Mouse (Mus musculus) stomach, embryonic 14.5 days (tissue): ENCODE measurements around the gene Ccdc141. TPM values are rescaled to one million over a fixed set of nuclear protein-coding genes. Genes with fewer than 3 reads are reported as not detected.

Source experiments
- ATAC-seq: fragments of 200-750 bp; cut with Nextera tagmentation; 2 replicates; pipeline ENCODE4 v1.8.0; 2017; ENCODE audit warnings: low read depth, moderate TSS enrichment; ENCODE audit not compliant: insufficient number of reproducible peaks, insufficient read depth, low FRiP score
- H3K27ac ChIP-seq: fragments of 300-500 bp; sonication (generic); 2 replicates; pipeline ENCODE4 v1.5.1; 2014; ENCODE audit warnings: mild to moderate bottlenecking, low read length, moderate library complexity, mixed read lengths
- H3K27me3 ChIP-seq: fragments of 300-500 bp; sonication (generic); 2 replicates; pipeline ENCODE4 v1.6.1; 2014; ENCODE audit warnings: low read length, control low read depth, mixed read lengths; ENCODE audit not compliant: control insufficient read depth, insufficient read depth
- H3K36me3 ChIP-seq: fragments of 300-500 bp; sonication (generic); 2 replicates; pipeline ENCODE4 v1.6.1; 2014; ENCODE audit warnings: mild to moderate bottlenecking, control low read depth, low read length, moderate library complexity, mixed read lengths; ENCODE audit not compliant: control insufficient read depth, insufficient read depth
- H3K4me1 ChIP-seq: fragments of 300-500 bp; sonication (generic); 2 replicates; pipeline ENCODE4 v1.6.1; 2014; ENCODE audit warnings: low read length, control low read depth, mixed read lengths; ENCODE audit not compliant: control insufficient read depth, insufficient read depth
- H3K4me2 ChIP-seq: fragments of 300-500 bp; sonication (generic); replicated peaks from 2 replicates; pipeline ENCODE4 v1.6.1; 2014; ENCODE audit warnings: low read depth, low read length, control low read depth
- H3K4me3 ChIP-seq: fragments of 300-500 bp; sonication (generic); 2 replicates; pipeline ENCODE4 v1.5.1; 2014; ENCODE audit warnings: low read depth, low read length, control low read depth
- H3K9ac ChIP-seq: fragments of 300-500 bp; sonication (generic); replicated peaks from 2 replicates; pipeline ENCODE4 v1.6.1; 2014; ENCODE audit warnings: low read depth, mild to moderate bottlenecking, control low read depth, low read length, moderate library complexity, mixed read lengths
- H3K9me3 ChIP-seq: fragments of 300-500 bp; sonication (generic); 2 replicates; pipeline ENCODE4 v1.6.1; 2016; ENCODE audit warnings: low read depth, low read length, control low read depth; ENCODE audit not compliant: control insufficient read depth
- WGBS: fragments of 180-500 bp; shearing (Covaris S2); extraction: QIAGEN DNeasy Blood & Tissue Kit; methylation state at CpG from one replicate; pipeline ENCODE4 v1.1.7; 2014; 5-methylcytosine and 5-hydroxymethylcytosine counted together
- polyA plus RNA-seq: library from polyadenylated mRNA; unstranded; fragments of >200 nt; fragmentation: Nextera tagmentation; extraction: Ambion mirVana; gene quantifications from 2 replicates; pipeline ENCODE4 v1.2.1, GENCODE M21; 2014

Ccdc141 gene
- polyA plus RNA-seq, 1 experiment from 2014 or later, result 11.2 TPM

DNA sequence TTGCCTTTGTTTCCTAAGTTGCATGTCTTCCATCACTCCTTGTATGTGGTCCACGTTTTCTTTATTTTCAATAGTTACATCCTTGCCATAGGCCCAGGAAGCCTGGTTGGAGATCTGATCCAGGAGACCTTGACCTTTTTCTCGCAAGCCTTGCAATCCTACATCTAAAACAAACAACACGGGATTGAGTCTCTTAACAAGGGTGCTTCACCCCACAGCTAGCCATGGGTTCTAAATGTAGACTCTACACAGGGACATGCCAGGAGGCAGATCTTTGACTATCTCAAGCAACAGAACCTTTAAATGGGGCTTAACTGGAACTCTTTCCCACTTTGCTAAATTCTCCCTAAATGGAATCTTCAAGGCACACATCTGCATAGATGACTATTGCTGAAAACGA lies 26.4 kb upstream of the Ccdc141 start:
- H3K4me2 ChIP-seq, result no peak overlapping the region
- no peaks in the 10 kb centered on the region for H3K9me3 ChIP-seq
- H3K27ac ChIP-seq, result no peak overlapping the region
- peaks cover 17% of the 10 kb centered on the region for H3K36me3 ChIP-seq
- no peaks in the 10 kb centered on the region for H3K4me1 ChIP-seq
- 86% methylated on average over 4 of the region's 4 CpGs for WGBS
- no peaks in the 10 kb centered on the region for H3K27me3 ChIP-seq
- H3K4me3 ChIP-seq, result no peak overlapping the region
- no peak for ATAC-seq
- no peak overlapping the region for H3K9ac ChIP-seq

DNA sequence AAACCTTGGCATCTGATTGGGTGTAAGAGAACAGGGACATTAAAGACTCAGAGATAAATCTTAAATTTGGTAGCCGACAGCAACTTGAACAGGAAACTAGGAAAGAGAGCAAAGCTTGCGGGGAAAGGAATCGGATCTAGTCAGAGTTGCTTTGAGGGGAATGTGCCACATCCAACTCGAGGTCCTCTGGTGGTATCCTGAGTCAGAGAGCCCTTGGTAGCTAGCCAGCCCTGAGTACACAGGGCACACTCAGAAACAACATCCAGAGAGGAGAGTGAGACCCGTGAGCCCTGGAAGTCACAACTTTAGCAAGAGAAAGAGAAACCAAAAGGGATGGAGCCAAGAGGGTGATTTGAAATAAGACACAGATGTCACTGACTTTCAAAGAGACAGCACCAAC lies 24.6 kb upstream of the Ccdc141 start:
- WGBS, result 91% methylated on average over 5 of the region's 5 CpGs
- H3K9me3 ChIP-seq, result no peaks in the 10 kb centered on the region
- no peak for ATAC-seq
- H3K27me3 ChIP-seq, result no peaks in the 10 kb centered on the region
- no peak overlapping the region for H3K4me2 ChIP-seq
- H3K4me1 ChIP-seq, result no peaks in the 10 kb centered on the region
- H3K36me3 ChIP-seq, result peaks cover 25% of the 10 kb centered on the region
- H3K9ac ChIP-seq, result no peak overlapping the region
- H3K27ac ChIP-seq, result no peak overlapping the region
- H3K4me3 ChIP-seq, result no peak overlapping the region

DNA sequence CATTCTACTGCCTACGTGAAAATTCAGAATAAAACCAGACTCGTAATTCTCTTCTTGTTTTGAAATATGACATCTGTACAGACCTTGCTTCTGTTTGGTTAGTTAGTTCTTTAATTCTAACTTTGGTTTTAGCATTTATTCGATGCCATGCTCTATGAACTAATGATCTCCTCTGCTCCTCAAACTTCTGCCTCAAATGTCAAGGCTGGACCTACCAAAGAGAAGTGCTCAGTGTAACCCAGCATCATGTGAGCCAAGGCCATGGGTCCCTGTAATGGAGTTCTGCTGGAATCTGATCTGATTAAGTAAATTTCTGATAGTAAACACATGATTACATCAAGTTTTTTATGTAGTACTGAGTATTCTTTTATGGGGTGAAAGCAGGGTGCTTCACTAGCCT lies 21.4 kb upstream of the Ccdc141 start:
- Histone ChIP-seq H3K4me2 (no peak overlapping the region), H3K27me3 (no peaks in the 10 kb centered on the region), H3K4me1 (no peaks in the 10 kb centered on the region), H3K27ac (no peak overlapping the region), H3K36me3 (peaks cover 28% of the 10 kb centered on the region), H3K9me3 (no peaks in the 10 kb centered on the region), H3K4me3 (no peak overlapping the region), H3K9ac (no peak overlapping the region)
- WGBS, result 91% methylated on average over 3 of the region's 3 CpGs
- no peak for ATAC-seq

- Histone ChIP-seq H3K36me3 (peaks cover 28% of the 10 kb centered on the region), H3K4me2 (no peak overlapping the region), H3K9ac (no peak overlapping the region), H3K4me3 (no peak overlapping the region), H3K27ac (no peak overlapping the region), H3K4me1 (no peaks in the 10 kb centered on the region), H3K27me3 (no peaks in the 10 kb centered on the region), H3K9me3 (no peaks in the 10 kb centered on the region)
- 94% methylated on average over 7 of the region's 7 CpGs for WGBS
- ATAC-seq, result no peak
Measured at GRCm38 (mm10) chr2:77190891-77191290, 20.5 kb upstream of the Ccdc141 start.

GRCm38 (mm10) chr2:77190301-77190700 lies 19.9 kb upstream of the Ccdc141 start:
- H3K36me3 ChIP-seq, result peaks cover 32% of the 10 kb centered on the region
- no peak for ATAC-seq

DNA sequence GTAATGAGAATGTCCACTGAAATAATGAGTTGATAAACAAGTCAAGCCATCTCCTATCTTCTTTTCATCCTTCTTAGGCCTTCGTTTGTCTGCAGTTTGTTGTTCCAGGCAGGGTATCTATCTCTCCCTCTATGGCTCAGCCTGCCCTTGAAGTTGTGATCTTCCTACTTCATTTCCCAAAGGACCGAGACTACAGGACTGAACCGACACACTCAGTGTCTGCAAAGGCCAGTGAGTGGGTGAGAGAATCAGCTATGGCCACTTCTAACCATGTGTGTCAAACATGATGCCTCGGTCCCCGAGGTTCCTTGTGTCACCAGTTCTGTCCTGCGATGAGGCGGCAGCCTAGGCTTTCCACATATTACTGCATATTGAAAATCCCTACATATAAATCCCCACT lies 19.2 kb upstream of the Ccdc141 start:
- Histone ChIP-seq H3K36me3 (peaks cover 33% of the 10 kb centered on the region), H3K27ac (no peak overlapping the region), H3K4me2 (no peak overlapping the region), H3K4me1 (no peaks in the 10 kb centered on the region), H3K9me3 (no peaks in the 10 kb centered on the region), H3K4me3 (no peak overlapping the region), H3K9ac (no peak overlapping the region), H3K27me3 (no peaks in the 10 kb centered on the region)
- 87% methylated on average over 7 of the region's 7 CpGs for WGBS
- no peak for ATAC-seq

More at GRCm38 (mm10) chr2:77190301-77190700, 19.9 kb upstream of the Ccdc141 start:
- 94% methylated on average over 3 of the region's 3 CpGs for WGBS
- Histone ChIP-seq H3K4me3 (no peak overlapping the region), H3K27ac (no peak overlapping the region), H3K9ac (no peak overlapping the region), H3K4me2 (no peak overlapping the region), H3K4me1 (no peaks in the 10 kb centered on the region), H3K27me3 (no peaks in the 10 kb centered on the region), H3K9me3 (no peaks in the 10 kb centered on the region)

- Histone ChIP-seq H3K27ac (no peak overlapping the region), H3K36me3 (peaks cover 26% of the 10 kb centered on the region), H3K27me3 (no peaks in the 10 kb centered on the region), H3K9ac (no peak overlapping the region), H3K9me3 (no peaks in the 10 kb centered on the region), H3K4me1 (no peaks in the 10 kb centered on the region), H3K4me2 (no peak overlapping the region), H3K4me3 (no peak overlapping the region)
- ATAC-seq, result no peak
- 89% methylated on average over 3 of the region's 3 CpGs for WGBS
Measured at GRCm38 (mm10) chr2:77187501-77187900, 17.1 kb upstream of the Ccdc141 start.

DNA sequence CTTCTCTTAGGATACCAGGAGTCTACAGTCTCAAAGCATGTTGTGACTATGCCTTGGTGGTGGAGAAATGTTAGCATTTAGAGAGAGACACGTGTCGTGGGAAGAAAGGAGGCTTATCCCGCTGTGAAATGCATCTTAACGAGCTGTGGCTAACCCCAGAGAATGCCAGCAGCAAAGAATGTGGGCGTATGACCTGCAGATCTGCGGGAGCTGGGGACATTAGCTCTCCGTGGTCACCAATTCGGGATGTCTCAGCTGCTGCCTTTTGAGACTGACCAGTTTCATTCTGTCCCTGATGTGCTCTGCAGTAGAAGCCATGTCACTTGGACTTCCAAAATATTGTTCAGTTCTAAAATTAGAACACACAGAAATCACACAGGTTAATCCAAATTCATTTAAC lies 16.5 kb upstream of the Ccdc141 start:
- Histone ChIP-seq H3K36me3 (peaks cover 24% of the 10 kb centered on the region), H3K9me3 (no peaks in the 10 kb centered on the region), H3K4me2 (no peak overlapping the region), H3K4me3 (no peak overlapping the region), H3K9ac (no peak overlapping the region), H3K4me1 (no peaks in the 10 kb centered on the region), H3K27me3 (no peaks in the 10 kb centered on the region), H3K27ac (no peak overlapping the region)
- no peak for ATAC-seq
- 85% methylated on average over 8 of the region's 8 CpGs for WGBS

- H3K4me2 ChIP-seq, result no peak overlapping the region
- H3K27ac ChIP-seq, result 0 out of 2 replicates have a peak overlapping the region, but pooled peaks have one; percentile 59
- ATAC-seq, result no peak
- no peak overlapping the region for H3K4me3 ChIP-seq
- H3K4me1 ChIP-seq, result no peaks in the 10 kb centered on the region
- H3K9me3 ChIP-seq, result no peaks in the 10 kb centered on the region; the same call in 1 of the 2 replicates
- H3K27me3 ChIP-seq, result no peaks in the 10 kb centered on the region
- H3K36me3 ChIP-seq, result peaks cover 10% of the 10 kb centered on the region; the same call in 1 of the 2 replicates
- no peak overlapping the region for H3K9ac ChIP-seq
- WGBS, result 56% methylated on average over 8 of the region's 8 CpGs
Measured at GRCm38 (mm10) chr2:77184049-77184571, 13.7 kb upstream of the Ccdc141 start.
